Comparison of ENCODE assay signal across 8 mouse cellular contexts in the genomic region with DNA sequence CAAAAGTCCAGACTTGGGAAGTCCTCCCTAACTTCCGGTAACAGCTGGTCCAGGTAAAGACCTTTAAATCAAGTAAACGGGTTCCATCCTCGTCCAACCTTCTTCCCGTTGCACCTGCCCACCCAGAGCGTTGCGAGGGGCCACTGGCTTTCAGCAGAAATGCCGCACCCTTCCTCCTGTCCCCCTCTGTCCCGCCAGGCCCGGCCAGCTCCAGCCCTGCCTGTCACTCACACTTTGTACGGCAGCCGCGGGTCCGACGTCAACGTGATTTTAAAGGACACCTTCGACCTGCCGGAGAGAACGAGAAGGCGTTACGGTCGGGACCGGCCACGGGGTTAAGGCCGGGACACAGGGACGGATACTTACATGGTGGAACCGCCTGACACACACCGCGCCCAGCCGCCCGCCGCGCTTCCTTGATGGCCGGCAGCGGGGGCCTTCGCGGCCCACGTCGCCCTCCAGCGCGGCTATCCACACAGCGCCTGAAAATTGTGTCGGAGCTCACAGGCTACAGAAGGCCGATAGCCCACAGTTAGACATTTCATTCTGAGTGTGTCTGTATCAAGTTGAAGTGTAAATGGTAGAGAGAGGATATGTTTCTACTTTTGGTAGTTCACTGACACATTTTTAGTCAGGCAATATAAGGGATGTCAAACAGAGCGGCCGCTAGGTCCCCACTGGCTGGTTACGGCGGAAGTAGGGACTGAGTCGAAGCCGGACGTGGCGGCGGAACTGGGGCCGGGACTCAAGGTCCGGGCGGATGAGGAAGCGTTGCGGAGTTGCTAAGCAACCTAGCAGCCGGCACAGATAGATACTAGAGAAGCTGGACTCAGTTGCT. TPM values are rescaled to one million over a fixed set of nuclear protein-coding genes. Genes with fewer than 3 reads are reported as not detected.
DNase-seq lines count a peak whose midpoint lies in the region; ATAC-seq and TF ChIP-seq lines count a peak whose summit lies in the region.

Ufm1 (minus strand) TSS at position 448 of the 838 bp plus-strand sequence.

- intact Hi-C loops in heart, adult 2 months (cut with DNase I), result loop anchor here (5.0 kb wide), 2 partner anchors 401 to 944 kb away; partner anchors contain the start of genes Nhlrc3, Proser1 and Rfxap

- peak within 1 kb of the TSS; percentile 82 for H3K4me3 ChIP-seq in embryonic facial prominence, embryonic 14.5 days (ENCODE audit: low read depth, low read length)
- H3K4me3 ChIP-seq in heart, adult 2 months, result peak within 1 kb of the TSS; percentile 92
- peak within 1 kb of the TSS; percentile 93 for H3K4me3 ChIP-seq in limb, embryonic 13.5 days
- peak within 1 kb of the TSS; percentile 60 for H3K4me3 ChIP-seq in midbrain, embryonic 16.5 days (ENCODE audit: low read depth, low read length)

- no peak for TF ChIP-seq EP300 in heart, adult 2 months (IDR thresholded peaks at IDR 0.05; ENCODE audit: insufficient read depth, low read depth, low read length)

- H3K4me1 ChIP-seq in embryonic facial prominence, embryonic 14.5 days (ENCODE audit: control insufficient read depth, insufficient read depth, low read length), result peaks cover 4% of the 10 kb centered on the region; the same call in 1 of the 2 replicates
- H3K4me1 ChIP-seq in heart, adult 2 months (ENCODE audit: control insufficient read depth, insufficient read depth, low read length), result peaks cover 2% of the 10 kb centered on the region
- peaks cover 10% of the 10 kb centered on the region for H3K4me1 ChIP-seq in limb, embryonic 13.5 days
- H3K4me1 ChIP-seq in midbrain, embryonic 16.5 days (ENCODE audit: control insufficient read depth, insufficient read depth, low read length), result peaks cover 12% of the 10 kb centered on the region

- under 1% methylated on average over 57 of the region's 58 CpGs for WGBS in embryonic facial prominence, embryonic 14.5 days
- under 1% methylated on average over 58 of the region's 58 CpGs for WGBS in heart, adult 2 months
- WGBS in limb, embryonic 13.5 days, result under 1% methylated on average over 58 of the region's 58 CpGs
- under 1% methylated on average over 58 of the region's 58 CpGs for WGBS in midbrain, embryonic 16.5 days

- peak; percentile 53; the same call in 1 of the 2 replicates for TF ChIP-seq POLR2A in heart, adult 2 months (IDR thresholded peaks at IDR 0.05; ENCODE audit: insufficient read depth, low read depth, low read length)

- TF ChIP-seq CTCF in heart, adult 2 months (IDR thresholded peaks at IDR 0.05), result no peak

- peak; percentile 98 for DNase-seq in 3T3-L1 (ENCODE audit: low read depth, low spot score)
- DNase-seq in adrenal gland, postnatal 4 days (ENCODE audit: low spot score in 2 of 2), result peak; percentile 55 to 84
- DNase-seq in embryonic facial prominence, embryonic 14.5 days (ENCODE audit: low spot score), result peak; percentile 99
- peak; percentile 91 to 96 for DNase-seq in heart, adult 2 months
- DNase-seq in kidney, adult 8-10 months, result peak; percentile 95 to 96
- peak; percentile 72 to 91 for DNase-seq in spleen, postnatal 10 days (ENCODE audit: low spot score in 2 of 2)

- ATAC-seq in embryonic facial prominence, embryonic 14.5 days (ENCODE audit: low read depth), result peak; percentile 99
- peak; percentile 99 for ATAC-seq in limb, embryonic 13.5 days (ENCODE audit: low FRiP score, low read depth)
- peak; percentile 100 for ATAC-seq in midbrain, embryonic 16.5 days

- peak within 1 kb of the TSS; percentile 87 for H3K9ac ChIP-seq in embryonic facial prominence, embryonic 14.5 days (ENCODE audit: low read depth, low read length)
- H3K9ac ChIP-seq in heart, adult 2 months (ENCODE audit: low read depth, low read length), result peak within 1 kb of the TSS; percentile 73
- peak within 1 kb of the TSS; percentile 85 for H3K9ac ChIP-seq in limb, embryonic 13.5 days
- peak within 1 kb of the TSS; percentile 76 for H3K9ac ChIP-seq in midbrain, embryonic 16.5 days (ENCODE audit: low read depth, low read length)

- H3K9me3 ChIP-seq in embryonic facial prominence, embryonic 14.5 days (ENCODE audit: control insufficient read depth, low read length), result no peaks in the 10 kb centered on the region
- H3K9me3 ChIP-seq in limb, embryonic 13.5 days, result no peaks in the 10 kb centered on the region
- no peaks in the 10 kb centered on the region for H3K9me3 ChIP-seq in midbrain, embryonic 16.5 days (replicated peaks; ENCODE audit: control insufficient read depth, low read length, poor library complexity, severe bottlenecking)

- no peak within 1 kb of the TSS; the same call in 1 of the 2 replicates for H3K27ac ChIP-seq in embryonic facial prominence, embryonic 14.5 days (replicated peaks; ENCODE audit: low read depth, low read length)
- peak within 1 kb of the TSS; percentile 95 for H3K27ac ChIP-seq in heart, adult 2 months
- H3K27ac ChIP-seq in limb, embryonic 13.5 days, result no peak within 1 kb of the TSS
- peak within 1 kb of the TSS; percentile 54; the same call in 1 of the 2 replicates for H3K27ac ChIP-seq in midbrain, embryonic 16.5 days (ENCODE audit: low read length)

- H3K36me3 ChIP-seq in embryonic facial prominence, embryonic 14.5 days (ENCODE audit: control insufficient read depth, insufficient read depth, low read length), result peaks cover 35% of the 10 kb centered on the region
- no peaks in the 10 kb centered on the region; the same call in 1 of the 2 replicates for H3K36me3 ChIP-seq in heart, adult 2 months (ENCODE audit: control insufficient read depth, insufficient read depth, low read length)
- H3K36me3 ChIP-seq in limb, embryonic 13.5 days, result peaks cover 28% of the 10 kb centered on the region
- H3K36me3 ChIP-seq in midbrain, embryonic 16.5 days (ENCODE audit: control insufficient read depth, insufficient read depth, low read length), result peaks cover 7% of the 10 kb centered on the region

- H3K4me2 ChIP-seq in embryonic facial prominence, embryonic 14.5 days (ENCODE audit: low read depth, low read length), result peak within 1 kb of the TSS; percentile 76
- peak within 1 kb of the TSS; percentile 92 for H3K4me2 ChIP-seq in limb, embryonic 13.5 days (replicated peaks)
- H3K4me2 ChIP-seq in midbrain, embryonic 16.5 days (ENCODE audit: low read length), result peak within 1 kb of the TSS; percentile 92

- no peaks in the 10 kb centered on the region for H3K27me3 ChIP-seq in embryonic facial prominence, embryonic 14.5 days (replicated peaks; ENCODE audit: control insufficient read depth, insufficient read depth, low read length)
- H3K27me3 ChIP-seq in heart, adult 2 months (ENCODE audit: control insufficient read depth, insufficient read depth, low read length), result no peaks in the 10 kb centered on the region
- H3K27me3 ChIP-seq in limb, embryonic 13.5 days, result no peaks in the 10 kb centered on the region
- no peaks in the 10 kb centered on the region for H3K27me3 ChIP-seq in midbrain, embryonic 16.5 days (ENCODE audit: control insufficient read depth, insufficient read depth, low read depth, low read length)

- H3K79me2 ChIP-seq in heart, adult 2 months (replicated peaks; ENCODE audit: control insufficient read depth, insufficient read depth, low read length), result no peaks in the 10 kb centered on the region; the same call in 1 of the 2 replicates

RNA-seq across cellular contexts. Expression of gene Ufm1, which starts in this region (rescaled TPM):
- total RNA-seq in adrenal gland, postnatal 4 days (2021), result 10 to 100 TPM; 68.4 to 78.6 TPM
- 108 and 116 TPM in 2 replicates for polyA plus RNA-seq in embryonic facial prominence, embryonic 14.5 days (2014; fragmentation: Nextera tagmentation; extraction: Ambion mirVana)
- 10 to 100 TPM; 47.9 to 53.9 TPM for total RNA-seq in heart, adult 2 months (2021)
- polyA plus RNA-seq in heart, adult 2 months (2012; rRNA removed), result 9.6 and 18.9 TPM in 2 replicates
- 114 TPM in 2 replicates for polyA plus RNA-seq in limb, embryonic 13.5 days (2015; fragmentation: Nextera tagmentation; extraction: Ambion mirVana)
- 88.6 and 96.5 TPM in 2 replicates for polyA plus RNA-seq in midbrain, embryonic 16.5 days (2015; fragmentation: Nextera tagmentation; extraction: Ambion mirVana)

Comparison
In these comparisons a context has a peak if more than half of its experiments do, and no peak if none do; other contexts are left out.
1. H3K27ac ChIP-seq: peak in heart, adult 2 months (single experiment) and midbrain, embryonic 16.5 days (single experiment); none in embryonic facial prominence, embryonic 14.5 days (single experiment) and limb, embryonic 13.5 days (single experiment).
2. Peak in every context shown above with its lines, with median percentiles within 50 percentile points of each other: DNase-seq, ATAC-seq, H3K4me2 ChIP-seq, H3K4me3 ChIP-seq and H3K9ac ChIP-seq.